Mouse (Mus musculus): Measurements from ENCODE around the gene Plin3. TPM values are rescaled to one million over a fixed set of nuclear protein-coding genes. Genes with fewer than 3 reads are reported as not detected.
A peak's percentile ranks its signal among the peaks of the same experiment; 100 is the strongest.

Plin3 gene
- total and polyA plus RNA-seq, 3 experiments, result 6.6 to 13.1 TPM; not detected in 1

DNA sequence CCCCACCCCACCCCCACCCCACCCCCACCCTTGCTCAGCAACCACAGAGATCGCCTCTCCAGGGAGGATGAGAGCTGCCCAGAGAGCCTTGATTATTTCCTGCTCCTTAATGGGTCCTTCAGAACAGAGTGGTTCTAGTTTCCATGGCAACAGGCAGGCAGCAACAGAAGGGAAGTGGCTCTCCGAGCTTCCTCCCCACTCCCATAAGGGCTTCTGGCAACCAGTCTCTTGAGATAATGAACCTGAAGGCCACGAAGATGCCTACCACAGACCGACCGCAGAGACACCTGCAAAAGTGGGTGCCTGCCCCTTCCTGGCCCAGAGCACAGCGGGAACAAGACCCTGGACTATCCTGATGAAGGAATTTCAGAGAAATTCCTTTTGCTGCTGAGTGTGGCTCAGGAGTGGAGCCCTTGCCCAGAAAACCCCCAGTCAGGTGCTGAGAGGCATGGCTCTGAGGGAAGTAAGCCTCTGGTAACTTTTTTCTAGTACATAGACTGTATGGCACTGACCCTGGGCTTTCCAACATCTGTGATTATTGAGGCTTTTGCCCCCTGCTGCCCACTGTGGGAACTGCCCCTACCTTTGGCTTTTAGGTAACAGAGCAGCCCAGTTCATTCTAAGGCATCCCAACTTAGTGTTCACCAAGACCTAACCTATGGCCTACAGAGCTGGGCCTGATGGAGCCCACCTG lies 41.4 kb downstream of the Plin3 start:
- Histone ChIP-seq H3K4me1 (ENCODE audit: control insufficient read depth in 1 of 2, insufficient read depth in 2 of 2, low read length in 2 of 2) (peaks cover 0 to 11% of the 10 kb centered on the region in 2 experiments; a peak in 1 of 4 replicates), H3K9ac (ENCODE audit: control insufficient read depth, low read depth, low read length, poor library complexity, severe bottlenecking) (no peak overlapping the region), H3K36me3 (ENCODE audit: control insufficient read depth in 1 of 2, insufficient read depth in 2 of 2, low read length in 2 of 2) (peaks cover 0 to 3% of the 10 kb centered on the region in 2 experiments; a peak in 1 of 4 replicates), H3K27me3 (ENCODE audit: control insufficient read depth in 1 of 2, insufficient read depth in 2 of 2, low read length in 2 of 2) (peaks cover 3 to 13% of the 10 kb centered on the region in 2 experiments; a peak in 2 of 4 replicates), H3K27ac (ENCODE audit: control insufficient read depth, low read depth, low read length) (no peak overlapping the region), H3K9me3 (replicated peaks; ENCODE audit: insufficient read depth, low read length) (no peaks in the 10 kb centered on the region), H3K4me3 (ENCODE audit: control insufficient read depth in 1 of 2, insufficient read depth in 1 of 2, low read depth in 2 of 2, low read length in 2 of 2) (no peak overlapping the region), H3K79me2 (ENCODE audit: control insufficient read depth, insufficient read depth, low read length, poor library complexity) (no peaks in the 10 kb centered on the region; the same call in 1 of the 2 replicates)
- DNase-seq (ENCODE audit: low read depth, low spot score), result peak; percentile 76
- TF ChIP-seq CHD2 (IDR thresholded peaks at IDR 0.05; ENCODE audit: low read length) (no peak), JUND (IDR thresholded peaks at IDR 0.05; ENCODE audit: low read depth, low read length) (no peak), MAZ (IDR thresholded peaks at IDR 0.05; ENCODE audit: low read depth, low read length) (no peak), SMC3 (IDR thresholded peaks at IDR 0.05; ENCODE audit: low read depth, low read length) (peak; percentile 89), POLR2AphosphoS2 (IDR thresholded peaks at IDR 0.05; ENCODE audit: low read length) (no peak), SIN3A (IDR thresholded peaks at IDR 0.05; ENCODE audit: low read length) (peak; percentile 52), MAFK (IDR thresholded peaks at IDR 0.05; ENCODE audit: borderline replicate concordance, low read depth, low read length) (no peak), E2F4 (IDR thresholded peaks at IDR 0.05; ENCODE audit: borderline replicate concordance, low read depth, low read length) (no peak), HCFC1 (IDR thresholded peaks at IDR 0.05; ENCODE audit: low read depth, low read length) (no peak), USF2 (IDR thresholded peaks at IDR 0.05; ENCODE audit: borderline replicate concordance in 1 of 2, insufficient read depth in 1 of 2, low read depth in 1 of 2, low read length in 2 of 2) (no peak), CTCF (IDR thresholded peaks at IDR 0.05 in 2 of 3, conservative IDR thresholded peaks at IDR 0.05 in 1 of 3; ENCODE audit: control insufficient read depth in 1 of 3, insufficient read depth in 1 of 3, low read depth in 2 of 3, low read length in 3 of 3, poor library complexity in 1 of 3, severe bottlenecking in 1 of 3) (peak; percentile 71 to 85 (median 84)), KAT2A (conservative IDR thresholded peaks at IDR 0.05; ENCODE audit: low read depth, low read length) (no peak), GABPA (IDR thresholded peaks at IDR 0.05; ENCODE audit: low read depth, low read length) (no peak), TCF12 (IDR thresholded peaks at IDR 0.05; ENCODE audit: low read depth, low read length) (no peak), MYB (IDR thresholded peaks at IDR 0.05; ENCODE audit: low read depth, low read length) (no peak), GATA1 (IDR thresholded peaks at IDR 0.05; ENCODE audit: low read depth, low read length) (no peak), NELFE (IDR thresholded peaks at IDR 0.05; ENCODE audit: low read depth, low read length) (no peak), CHD1 (IDR thresholded peaks at IDR 0.05; ENCODE audit: low read depth, low read length) (no peak), MYC (IDR thresholded peaks at IDR 0.05; ENCODE audit: low read depth, low read length) (no peak), ETS1 (IDR thresholded peaks at IDR 0.05; ENCODE audit: low read depth, low read length) (no peak), ELF1 (IDR thresholded peaks at IDR 0.05; ENCODE audit: low read depth, low read length) (no peak), BHLHE40 (IDR thresholded peaks at IDR 0.05; ENCODE audit: borderline replicate concordance, low read depth, low read length) (no peak), POLR2AphosphoS5 (IDR thresholded peaks at IDR 0.05; ENCODE audit: borderline replicate concordance, low read depth, low read length) (no peak), NRF1 (IDR thresholded peaks at IDR 0.05; ENCODE audit: insufficient read depth, low read depth, low read length, poor library complexity, severe bottlenecking) (no peak), ZNF384 (IDR thresholded peaks at IDR 0.05; ENCODE audit: low read depth, low read length) (0 out of 2 replicates have a peak, but pooled peaks have one; percentile 36), UBTF (IDR thresholded peaks at IDR 0.05; ENCODE audit: borderline replicate concordance, insufficient read depth, low read depth, low read length) (no peak), ZC3H11A (IDR thresholded peaks at IDR 0.05; ENCODE audit: low read depth, low read length) (no peak; the same call in none of the 2 replicates), USF1 (IDR thresholded peaks at IDR 0.05; ENCODE audit: low read depth, low read length) (no peak), MEF2A (IDR thresholded peaks at IDR 0.05; ENCODE audit: extremely low read depth, insufficient replicate concordance, low read depth, low read length, poor library complexity, severe bottlenecking) (no peak), RCOR1 (IDR thresholded peaks at IDR 0.05; ENCODE audit: low read depth, low read length) (no peak), MXI1 (IDR thresholded peaks at IDR 0.05; ENCODE audit: low read depth, low read length) (no peak), TBP (IDR thresholded peaks at IDR 0.05; ENCODE audit: low read depth, low read length) (no peak), ZMIZ1 (IDR thresholded peaks at IDR 0.05; ENCODE audit: low read depth, low read length) (no peak), TAL1 (IDR thresholded peaks at IDR 0.05; ENCODE audit: low read length) (peak; percentile 47), EP300 (IDR thresholded peaks at IDR 0.05; ENCODE audit: low read depth in 1 of 2, low read length in 2 of 2) (peak in 1 of 2 experiments; percentile 13; a peak in 1 of 4 replicates), ZKSCAN1 (IDR thresholded peaks at IDR 0.05; ENCODE audit: low read depth, low read length) (no peak)

Data from MEL (cell line).